Mouse (Mus musculus): Measurements from ENCODE around the gene Olfr996. TPM values are rescaled to one million over a fixed set of nuclear protein-coding genes. Genes with fewer than 3 reads are reported as not detected.

The Olfr996 gene
- polyA plus RNA-seq, 1 experiment from 2014 or later = not detected

Other genes with a start within 250 kb of the Olfr996 start
- not detected in 2 replicates for gene Olfr987, start 239.9 kb upstream of the Olfr996 start, polyA plus RNA-seq (2014; fragmentation: Nextera tagmentation; extraction: Ambion mirVana)
- gene Olfr988, start 216.0 kb upstream of the Olfr996 start, polyA plus RNA-seq (2014; fragmentation: Nextera tagmentation; extraction: Ambion mirVana) = not detected in 2 replicates
- gene Olfr992, start 169.7 kb upstream of the Olfr996 start, polyA plus RNA-seq (2014; fragmentation: Nextera tagmentation; extraction: Ambion mirVana) = not detected in 2 replicates
- gene Olfr993, start 164.3 kb upstream of the Olfr996 start, polyA plus RNA-seq (2014; fragmentation: Nextera tagmentation; extraction: Ambion mirVana) = not detected in 2 replicates
- not detected in 2 replicates for gene Olfr994, start 142.8 kb upstream of the Olfr996 start, polyA plus RNA-seq (2014; fragmentation: Nextera tagmentation; extraction: Ambion mirVana)
- gene Olfr995, start 135.6 kb upstream of the Olfr996 start, polyA plus RNA-seq (2014; fragmentation: Nextera tagmentation; extraction: Ambion mirVana) = not detected in 2 replicates
- not detected in 2 replicates for gene 4833423E24Rik, start 60.2 kb upstream of the Olfr996 start, polyA plus RNA-seq (2014; fragmentation: Nextera tagmentation; extraction: Ambion mirVana)
- gene Olfr998, start 9.7 kb downstream of the Olfr996 start, polyA plus RNA-seq (2014; fragmentation: Nextera tagmentation; extraction: Ambion mirVana) = not detected in 2 replicates
- gene Olfr1000, start 32.7 kb downstream of the Olfr996 start, polyA plus RNA-seq (2014; fragmentation: Nextera tagmentation; extraction: Ambion mirVana) = not detected in 2 replicates
- gene Olfr1002, start 71.5 kb downstream of the Olfr996 start, polyA plus RNA-seq (2014; fragmentation: Nextera tagmentation; extraction: Ambion mirVana) = not detected in 2 replicates
- not detected in 2 replicates for gene Olfr154, start 85.2 kb downstream of the Olfr996 start, polyA plus RNA-seq (2014; fragmentation: Nextera tagmentation; extraction: Ambion mirVana)
- not detected in 2 replicates for gene Olfr1006, start 99.6 kb downstream of the Olfr996 start, polyA plus RNA-seq (2014; fragmentation: Nextera tagmentation; extraction: Ambion mirVana)
- gene Olfr1008, start 110.2 kb downstream of the Olfr996 start, polyA plus RNA-seq (2014; fragmentation: Nextera tagmentation; extraction: Ambion mirVana) = not detected in 2 replicates
- not detected in 2 replicates for gene Olfr1009, start 136.2 kb downstream of the Olfr996 start, polyA plus RNA-seq (2014; fragmentation: Nextera tagmentation; extraction: Ambion mirVana)
- not detected in 2 replicates for gene Olfr1012, start 183.6 kb downstream of the Olfr996 start, polyA plus RNA-seq (2014; fragmentation: Nextera tagmentation; extraction: Ambion mirVana)
- gene Olfr1013, start 187.9 kb downstream of the Olfr996 start, polyA plus RNA-seq (2014; fragmentation: Nextera tagmentation; extraction: Ambion mirVana) = not detected in 2 replicates
- gene Olfr1014, start 193.5 kb downstream of the Olfr996 start, polyA plus RNA-seq (2014; fragmentation: Nextera tagmentation; extraction: Ambion mirVana) = not detected in 2 replicates
- not detected in 2 replicates for gene Olfr1015, start 202.8 kb downstream of the Olfr996 start, polyA plus RNA-seq (2014; fragmentation: Nextera tagmentation; extraction: Ambion mirVana)
- not detected in 2 replicates for gene Olfr1016, start 223.3 kb downstream of the Olfr996 start, polyA plus RNA-seq (2014; fragmentation: Nextera tagmentation; extraction: Ambion mirVana)
- gene Olfr1018, start 239.3 kb downstream of the Olfr996 start, polyA plus RNA-seq (2014; fragmentation: Nextera tagmentation; extraction: Ambion mirVana) = not detected in 2 replicates

Measured in heart, embryonic 14.5 days (tissue).